Mouse (Mus musculus) kidney, adult 2 months (tissue): ENCODE results near the gene Gm20905. TPM values are rescaled to one million over a fixed set of nuclear protein-coding genes. Genes with fewer than 3 reads are reported as not detected.
"Not testable (repeated sequence)": the region's sequence is repeated elsewhere in the genome, so short reads cannot be mapped to it uniquely, and the experiment has no call there.

ENCODE experiments used
- DNase-seq: peaks from one replicate; pipeline ENCODE4 v3.0.0; 2021
- H3K27ac ChIP-seq: fragments of 200-500 bp; 2 replicates; pipeline ENCODE4 v1.5.1; 2012; ENCODE audit warnings: low read depth, low read length, control low read depth, inconsistent platforms; ENCODE audit not compliant: insufficient read depth
- H3K27me3 ChIP-seq: fragments of 200-500 bp; replicated peaks from 2 replicates; pipeline ENCODE4 v1.6.1; 2012; ENCODE audit warnings: mild to moderate bottlenecking, moderate library complexity, low read length, inconsistent platforms; ENCODE audit not compliant: control insufficient read depth, insufficient read depth
- H3K36me3 ChIP-seq: fragments of 200-500 bp; 2 replicates; pipeline ENCODE4 v1.6.1; 2012; ENCODE audit warnings: mild to moderate bottlenecking, moderate library complexity, low read length, inconsistent platforms; ENCODE audit not compliant: control insufficient read depth, insufficient read depth
- H3K4me1 ChIP-seq: fragments of 200-500 bp; 2 replicates; pipeline ENCODE4 v1.6.1; 2011; ENCODE audit warnings: low read length; ENCODE audit not compliant: control insufficient read depth, insufficient read depth
- H3K4me3 ChIP-seq: fragments of 200-500 bp; 2 replicates; pipeline ENCODE4 v1.5.1; 2011; ENCODE audit warnings: mild to moderate bottlenecking, low read depth, low read length, control low read depth; ENCODE audit not compliant: insufficient read depth
- WGBS: fragments of 180-500 bp; shearing (Covaris S2); methylation state at CpG from one replicate; pipeline ENCODE4 v1.1.7; 2018; 5-methylcytosine and 5-hydroxymethylcytosine counted together
- polyA plus RNA-seq: library from polyadenylated mRNA; depleted of rRNA; stranded (reverse); fragments of >200 nt; gene quantifications from 2 replicates; pipeline ENCODE4 v1.2.3, GENCODE M21; 2012; rRNA removed

The Gm20905 gene
- polyA plus RNA-seq: not detected in 2 replicates

GRCm38 (mm10) chrY:37259503-37259902 lies at the start of gene Gm20905:
Gm20905 (minus strand) TSS chrY:37259603.
- not testable (repeated sequence) for H3K36me3 ChIP-seq, H3K4me1 ChIP-seq, H3K4me3 ChIP-seq, DNase-seq, H3K27ac ChIP-seq, H3K27me3 ChIP-seq
- WGBS: no CpG with 5 or more reads among the region's 6 CpGs
